ENCODE assay signal across 12 mouse cellular contexts in genomic region chr8:121921582-121921981, GRCm38 (mm10). TPM values are rescaled to one million over a fixed set of nuclear protein-coding genes. Genes with fewer than 3 reads are reported as not detected.
A peak's percentile ranks its signal among the peaks of the same experiment; 100 is the strongest.
DNase-seq lines count a peak whose midpoint lies in the region; ATAC-seq and TF ChIP-seq lines count a peak whose summit lies in the region.
"Had no signal": no experiment of that assay in that cellular context is flagged by ENCODE, and none has a peak within 500 bp of the region (broad histone marks: within the 10 kb centered on the region; RNA-seq: fewer than 3 reads in every experiment).

No protein-coding gene starts in this region.

- H3K4me2 ChIP-seq in hindbrain, embryonic 11.5 days (replicated peaks; ENCODE audit: low read depth, low read length) = no peak overlapping the region
- no peak overlapping the region for H3K4me2 ChIP-seq in stomach, postnatal 0 days (replicated peaks; ENCODE audit: low read depth)

- no peak for TF ChIP-seq POLR2A in testis, adult 2 months (IDR thresholded peaks at IDR 0.05; ENCODE audit: control insufficient read depth, low read depth, low read length)
- no peak for TF ChIP-seq POLR2A in cerebellum, adult 2 months (IDR thresholded peaks at IDR 0.05; ENCODE audit: borderline replicate concordance, insufficient read depth, low read length)

- no peak for DNase-seq in hindbrain, embryonic 10.5 days (ENCODE audit: low spot score)
- no peak for DNase-seq in hindbrain, embryonic 11.5 days (ENCODE audit: low spot score)
- DNase-seq in testis, postnatal 14 days (ENCODE audit: low spot score) = no peak
- peak; percentile 40 for DNase-seq in lung, postnatal 25 days (ENCODE audit: low spot score)
- no peak for DNase-seq in stomach, postnatal 0 days (ENCODE audit: low spot score)
- DNase-seq in cerebellum, adult 2 months = no peak
- DNase-seq in ovary, adult 18-20 months (ENCODE audit: low spot score) = no peak
- DNase-seq: cerebellum, adult 9-10 months; liver; right cerebral cortex, postnatal 4 days had no signal

- 71% methylated on average over 8 of the region's 8 CpGs for WGBS in hindbrain, embryonic 10.5 days
- WGBS in hindbrain, embryonic 11.5 days = 70% methylated on average over 8 of the region's 8 CpGs
- WGBS in stomach, postnatal 0 days = 60% methylated on average over 8 of the region's 8 CpGs
- WGBS in cerebellum, adult 2 months = 79% methylated on average over 8 of the region's 8 CpGs

- H3K27me3 ChIP-seq in hindbrain, embryonic 10.5 days (ENCODE audit: insufficient read depth, poor library complexity, severe bottlenecking) = no peaks in the 10 kb centered on the region
- H3K27me3 ChIP-seq in hindbrain, embryonic 11.5 days (ENCODE audit: control insufficient read depth, insufficient read depth, low read length) = no peaks in the 10 kb centered on the region
- H3K27me3 ChIP-seq in testis, adult 2 months (ENCODE audit: control insufficient read depth, insufficient read depth, low read length) = no peaks in the 10 kb centered on the region
- H3K27me3 ChIP-seq in stomach, postnatal 0 days (ENCODE audit: control insufficient read depth, insufficient read depth, low read length) = no peaks in the 10 kb centered on the region
- H3K27me3 ChIP-seq in cerebellum, adult 2 months (ENCODE audit: control insufficient read depth, insufficient read depth, low read length) = no peaks in the 10 kb centered on the region

- no peak for TF ChIP-seq CTCF in testis, adult 2 months (IDR thresholded peaks at IDR 0.05; ENCODE audit: control insufficient read depth, insufficient read depth, insufficient replicate concordance, low read depth, low read length)
- no peak for TF ChIP-seq CTCF in stomach, postnatal 0 days (IDR thresholded peaks at IDR 0.05; ENCODE audit: low read depth)
- no peak for TF ChIP-seq CTCF in cerebellum, adult 2 months (IDR thresholded peaks at IDR 0.05; ENCODE audit: borderline replicate concordance, insufficient read depth, low read depth, low read length)

- ATAC-seq in hindbrain, embryonic 11.5 days (ENCODE audit: low FRiP score) = no peak
- ATAC-seq in stomach, postnatal 0 days (ENCODE audit: low FRiP score, low TSS enrichment) = no peak

- H3K4me3 ChIP-seq in hindbrain, embryonic 10.5 days = no peak overlapping the region
- H3K4me3 ChIP-seq in hindbrain, embryonic 11.5 days (ENCODE audit: low read depth, low read length) = no peak overlapping the region
- H3K4me3 ChIP-seq in testis, adult 2 months (ENCODE audit: control insufficient read depth, low read depth, low read length) = no peak overlapping the region
- no peak overlapping the region for H3K4me3 ChIP-seq in stomach, postnatal 0 days (ENCODE audit: low read depth, low read length)
- no peak overlapping the region for H3K4me3 ChIP-seq in cerebellum, adult 2 months (replicated peaks; ENCODE audit: insufficient read depth, low read depth, low read length)

- no peaks in the 10 kb centered on the region for H3K36me3 ChIP-seq in hindbrain, embryonic 10.5 days
- H3K36me3 ChIP-seq in hindbrain, embryonic 11.5 days (ENCODE audit: control insufficient read depth, insufficient read depth, low read length) = no peaks in the 10 kb centered on the region
- no peaks in the 10 kb centered on the region for H3K36me3 ChIP-seq in testis, adult 2 months (ENCODE audit: control insufficient read depth, insufficient read depth, low read length)
- H3K36me3 ChIP-seq in stomach, postnatal 0 days (ENCODE audit: control insufficient read depth, insufficient read depth, low read length) = no peaks in the 10 kb centered on the region

- H3K4me1 ChIP-seq in hindbrain, embryonic 10.5 days (replicated peaks) = peaks cover 43% of the 10 kb centered on the region
- H3K4me1 ChIP-seq in hindbrain, embryonic 11.5 days (replicated peaks; ENCODE audit: control insufficient read depth, insufficient read depth, low read length) = no peaks in the 10 kb centered on the region
- peaks cover 17% of the 10 kb centered on the region for H3K4me1 ChIP-seq in testis, adult 2 months (ENCODE audit: control insufficient read depth, insufficient read depth, low read length)
- peaks cover 2% of the 10 kb centered on the region; the same call in 1 of the 2 replicates for H3K4me1 ChIP-seq in stomach, postnatal 0 days (replicated peaks; ENCODE audit: control insufficient read depth, insufficient read depth)
- H3K4me1 ChIP-seq in cerebellum, adult 2 months (ENCODE audit: control insufficient read depth, insufficient read depth, low read length) = no peaks in the 10 kb centered on the region

- H3K27ac ChIP-seq in hindbrain, embryonic 10.5 days = peak overlapping the region; percentile 24
- no peak overlapping the region for H3K27ac ChIP-seq in hindbrain, embryonic 11.5 days (ENCODE audit: low read depth, low read length)
- peak overlapping the region; percentile 67 for H3K27ac ChIP-seq in testis, adult 2 months (ENCODE audit: control insufficient read depth, insufficient read depth, low read depth, low read length)
- H3K27ac ChIP-seq in stomach, postnatal 0 days (replicated peaks) = peak overlapping the region; percentile 70
- H3K27ac ChIP-seq in cerebellum, adult 2 months (ENCODE audit: insufficient read depth, low read length) = no peak overlapping the region

- TF ChIP-seq EP300 in stomach, postnatal 0 days (optimal IDR thresholded peaks at IDR 0.05) = no peak

- no peak overlapping the region for H3K9ac ChIP-seq in hindbrain, embryonic 11.5 days (ENCODE audit: low read depth, low read length)
- no peak overlapping the region for H3K9ac ChIP-seq in stomach, postnatal 0 days (ENCODE audit: low read length)

- H3K9me3 ChIP-seq in hindbrain, embryonic 10.5 days = no peaks in the 10 kb centered on the region
- H3K9me3 ChIP-seq in hindbrain, embryonic 11.5 days (ENCODE audit: control insufficient read depth, low read length) = no peaks in the 10 kb centered on the region
- H3K9me3 ChIP-seq in stomach, postnatal 0 days (ENCODE audit: control insufficient read depth, low read length) = no peaks in the 10 kb centered on the region

RNA-seq across cellular contexts. Expression of gene Slc7a5, which starts 14.1 kb away (rescaled TPM):
- polyA plus RNA-seq in hindbrain, embryonic 10.5 days (2016; fragmentation: Nextera tagmentation; extraction: Ambion mirVana) = 27.2 and 27.6 TPM in 2 replicates
- 23.3 and 29.9 TPM in 2 replicates for polyA plus RNA-seq in hindbrain, embryonic 11.5 days (2014; fragmentation: Nextera tagmentation; extraction: Ambion mirVana)
- polyA plus RNA-seq in testis, adult 2 months (2012; rRNA removed) = 84.9 and 104 TPM in 2 replicates
- 8.9 and 9.3 TPM in 2 replicates for polyA plus RNA-seq in stomach, postnatal 0 days (2015; fragmentation: Nextera tagmentation; extraction: Ambion mirVana)
- polyA plus RNA-seq in cerebellum, adult 2 months (2012; rRNA removed) = 70.7 and 78.0 TPM in 2 replicates

RNA-seq across cellular contexts. Expression of gene Car5a, which starts 23.1 kb away (rescaled TPM):
- polyA plus RNA-seq in hindbrain, embryonic 10.5 days (2016; fragmentation: Nextera tagmentation; extraction: Ambion mirVana) = 0.12 and 0.17 TPM in 2 replicates
- 0.15 TPM in 1 of 2 replicates, not detected in the other for polyA plus RNA-seq in hindbrain, embryonic 11.5 days (2014; fragmentation: Nextera tagmentation; extraction: Ambion mirVana)
- polyA plus RNA-seq in testis, adult 2 months (2012; rRNA removed) = not detected in 2 replicates
- polyA plus RNA-seq in stomach, postnatal 0 days (2015; fragmentation: Nextera tagmentation; extraction: Ambion mirVana) = 0.12 and 0.30 TPM in 2 replicates
- polyA plus RNA-seq in cerebellum, adult 2 months (2012; rRNA removed) = 0.44 and 0.59 TPM in 2 replicates
- polyA plus RNA-seq: embryonic facial prominence, embryonic 14.5 days had no signal

RNA-seq across cellular contexts. Expression of gene Banp, which starts 28.0 kb away (rescaled TPM):
- 56.9 and 64.5 TPM in 2 replicates for polyA plus RNA-seq in hindbrain, embryonic 10.5 days (2016; fragmentation: Nextera tagmentation; extraction: Ambion mirVana)
- 50.8 and 51.8 TPM in 2 replicates for polyA plus RNA-seq in hindbrain, embryonic 11.5 days (2014; fragmentation: Nextera tagmentation; extraction: Ambion mirVana)
- polyA plus RNA-seq in testis, adult 2 months (2012; rRNA removed) = 15.6 and 18.6 TPM in 2 replicates
- 9.0 and 10.0 TPM in 2 replicates for polyA plus RNA-seq in stomach, postnatal 0 days (2015; fragmentation: Nextera tagmentation; extraction: Ambion mirVana)
- 64.3 and 67.1 TPM in 2 replicates for polyA plus RNA-seq in cerebellum, adult 2 months (2012; rRNA removed)

Comparison
In these comparisons a context has a peak if more than half of its experiments do, and no peak if none do; other contexts are left out.
1. H3K27ac ChIP-seq: peak in hindbrain, embryonic 10.5 days (single experiment), testis, adult 2 months (single experiment) and stomach, postnatal 0 days (single experiment); none in hindbrain, embryonic 11.5 days (single experiment) and cerebellum, adult 2 months (single experiment).